Mouse (Mus musculus) MEL (cell line): Measurements from ENCODE around the gene C1qtnf5. TPM values are rescaled to one million over a fixed set of nuclear protein-coding genes. Genes with fewer than 3 reads are reported as not detected.

ENCODE experiments used
- DNase-seq: peaks from one replicate; pipeline ENCODE4 v3.0.0; 2011; ENCODE audit warnings: low read depth, low spot score
- H3K27ac ChIP-seq: 2 replicates; pipeline ENCODE4 v1.5.1; 2012; ENCODE audit warnings: low read depth, mild to moderate bottlenecking, control low read depth, low read length, moderate library complexity; ENCODE audit not compliant: control insufficient read depth
- H3K27me3 ChIP-seq, 2 experiments: fragments of 150-350 bp in 1 of 2; sonication (generic) in 1 of 2; 2 replicates each; pipeline ENCODE4 v1.6.1; 2012; ENCODE audit warnings: low read length in 2 of 2, mild to moderate bottlenecking in 2 of 2, improper control_type of control experiment in 1 of 2, moderate library complexity in 1 of 2; ENCODE audit not compliant: insufficient read depth in 2 of 2, control insufficient read depth in 1 of 2
- H3K36me3 ChIP-seq, 2 experiments: 2 replicates each; pipeline ENCODE4 v1.6.1; 2012 to 2014; ENCODE audit warnings: low read length in 2 of 2, improper control_type of control experiment in 1 of 2, inconsistent platforms in 1 of 2, mild to moderate bottlenecking in 1 of 2; ENCODE audit not compliant: insufficient read depth in 2 of 2, control insufficient read depth in 1 of 2
- H3K4me1 ChIP-seq, 2 experiments: fragments of 150-350 bp in 1 of 2; sonication (generic) in 1 of 2; 2 replicates each; pipeline ENCODE4 v1.6.1; 2012; ENCODE audit warnings: low read length in 2 of 2, improper control_type of control experiment in 1 of 2, mild to moderate bottlenecking in 1 of 2; ENCODE audit not compliant: insufficient read depth in 2 of 2, control insufficient read depth in 1 of 2
- H3K4me3 ChIP-seq, 2 experiments: fragments of 150-350 bp in 1 of 2; sonication (generic) in 1 of 2; 2 replicates each; pipeline ENCODE4 v1.5.1; 2012; ENCODE audit warnings: low read depth in 2 of 2, low read length in 2 of 2, mild to moderate bottlenecking in 2 of 2, moderate library complexity in 2 of 2, control low read depth in 1 of 2, improper control_type of control experiment in 1 of 2; ENCODE audit not compliant: control insufficient read depth in 1 of 2, insufficient read depth in 1 of 2
- H3K79me2 ChIP-seq: 2 replicates; pipeline ENCODE4 v1.6.1; 2012; ENCODE audit warnings: mild to moderate bottlenecking, low read length, moderate library complexity; ENCODE audit not compliant: control insufficient read depth, poor library complexity, insufficient read depth
- H3K9ac ChIP-seq: 2 replicates; pipeline ENCODE4 v1.6.1; 2012; ENCODE audit warnings: low read depth, mild to moderate bottlenecking, control low read depth, low read length, moderate library complexity; ENCODE audit not compliant: control insufficient read depth, poor library complexity, severe bottlenecking
- H3K9me3 ChIP-seq: fragments of 150-350 bp; sonication (generic); replicated peaks from 2 replicates; pipeline ENCODE4 v1.6.1; 2012; ENCODE audit warnings: mild to moderate bottlenecking, low read length, improper control_type of control experiment, moderate library complexity; ENCODE audit not compliant: insufficient read depth
- CHD1 ChIP-seq: IDR thresholded peaks from 2 replicates; pipeline ENCODE4 v1.6.1; 2012; ENCODE audit warnings: low read depth, mild to moderate bottlenecking, inconsistent platforms, low read length, improper control_type of control experiment
- CHD2 ChIP-seq: IDR thresholded peaks from 2 replicates; pipeline ENCODE4 v1.6.1; 2011; ENCODE audit warnings: low read length, improper control_type of control experiment
- CTCF ChIP-seq, 3 experiments: IDR thresholded peaks in 2 of 3; conservative IDR thresholded peaks in 1 of 3; 2 replicates each; pipeline ENCODE4 v1.5.1; 2011 to 2012; ENCODE audit warnings: low read length in 3 of 3, low read depth in 2 of 3, mild to moderate bottlenecking in 2 of 3, improper control_type of control experiment in 1 of 3, inconsistent platforms in 1 of 3, mixed read lengths in 1 of 3, moderate library complexity in 1 of 3; ENCODE audit not compliant: control insufficient read depth in 1 of 3, insufficient read depth in 1 of 3, poor library complexity in 1 of 3, severe bottlenecking in 1 of 3
- E2F4 ChIP-seq: IDR thresholded peaks from 2 replicates; pipeline ENCODE4 v1.6.1; 2011; ENCODE audit warnings: low read depth, low read length, improper control_type of control experiment, borderline replicate concordance
- ETS1 ChIP-seq: IDR thresholded peaks from 2 replicates; pipeline ENCODE4 v1.6.1; 2012; ENCODE audit warnings: low read depth, mild to moderate bottlenecking, inconsistent platforms, low read length, improper control_type of control experiment, moderate library complexity
- GABPA ChIP-seq: IDR thresholded peaks from 2 replicates; pipeline ENCODE4 v1.6.1; 2012; ENCODE audit warnings: low read depth, mild to moderate bottlenecking, inconsistent platforms, low read length, improper control_type of control experiment, moderate library complexity
- HCFC1 ChIP-seq: IDR thresholded peaks from 2 replicates; pipeline ENCODE4 v1.6.1; 2012; ENCODE audit warnings: low read depth, mild to moderate bottlenecking, inconsistent platforms, low read length, improper control_type of control experiment, moderate library complexity
- JUND ChIP-seq: IDR thresholded peaks from 2 replicates; pipeline ENCODE4 v1.6.1; 2011; ENCODE audit warnings: low read depth, mild to moderate bottlenecking, improper control_type of control experiment, low read length
- KAT2A ChIP-seq: conservative IDR thresholded peaks from 2 replicates; pipeline ENCODE4 v1.6.1; 2012; ENCODE audit warnings: low read depth, low read length, improper control_type of control experiment, inconsistent platforms
- MAZ ChIP-seq: IDR thresholded peaks from 2 replicates; pipeline ENCODE4 v1.6.1; 2012; ENCODE audit warnings: low read depth, mild to moderate bottlenecking, inconsistent platforms, low read length, improper control_type of control experiment
- MEF2A ChIP-seq: IDR thresholded peaks from 2 replicates; pipeline ENCODE4 v1.6.1; 2014; ENCODE audit warnings: low read depth, mild to moderate bottlenecking, inconsistent platforms, low read length, improper control_type of control experiment; ENCODE audit not compliant: poor library complexity, insufficient replicate concordance, severe bottlenecking; ENCODE audit errors: extremely low read depth
- MXI1 ChIP-seq: IDR thresholded peaks from 2 replicates; pipeline ENCODE4 v1.6.1; 2011; ENCODE audit warnings: mild to moderate bottlenecking, low read depth, low read length, improper control_type of control experiment
- MYC ChIP-seq: IDR thresholded peaks from 2 replicates; pipeline ENCODE4 v1.6.1; 2011; ENCODE audit warnings: low read depth, mild to moderate bottlenecking, low read length, improper control_type of control experiment, moderate library complexity
- NELFE ChIP-seq: IDR thresholded peaks from 2 replicates; pipeline ENCODE4 v1.6.1; 2011; ENCODE audit warnings: low read depth, low read length, improper control_type of control experiment
- POLR2AphosphoS2 ChIP-seq: IDR thresholded peaks from 2 replicates; pipeline ENCODE4 v1.6.1; 2011; ENCODE audit warnings: low read length, improper control_type of control experiment
- RCOR1 ChIP-seq: IDR thresholded peaks from 2 replicates; pipeline ENCODE4 v1.6.1; 2012; ENCODE audit warnings: low read depth, mild to moderate bottlenecking, inconsistent platforms, low read length, improper control_type of control experiment
- USF1 ChIP-seq: IDR thresholded peaks from 2 replicates; pipeline ENCODE4 v1.6.1; 2014; ENCODE audit warnings: low read depth, mild to moderate bottlenecking, inconsistent platforms, low read length, improper control_type of control experiment, moderate library complexity
- polyA plus RNA-seq, 2 experiments: library from polyadenylated mRNA; stranded (reverse) in 1 of 2; unstranded in 1 of 2; fragments of >175 nt in 1 of 2; fragments of >200 nt in 1 of 2; gene quantifications; 2 replicates each; pipeline versions ENCODE4 v1.2.1 to v1.2.4; 2012; ENCODE audit warnings: low replicate concordance in 2 of 2, low read depth in 1 of 2; ENCODE audit not compliant: insufficient read length in 2 of 2, insufficient read depth in 1 of 2, missing spikeins in 1 of 2
- total RNA-seq: library from RNA; depleted of rRNA; stranded (reverse); fragments of 300-350 nt; gene quantifications from 2 replicates; pipeline ENCODE4 v1.2.3, GENCODE M21; 2012

C1qtnf5 gene
- total and polyA plus RNA-seq, 3 experiments = 0.13 to 0.19 TPM; not detected in 1

DNA sequence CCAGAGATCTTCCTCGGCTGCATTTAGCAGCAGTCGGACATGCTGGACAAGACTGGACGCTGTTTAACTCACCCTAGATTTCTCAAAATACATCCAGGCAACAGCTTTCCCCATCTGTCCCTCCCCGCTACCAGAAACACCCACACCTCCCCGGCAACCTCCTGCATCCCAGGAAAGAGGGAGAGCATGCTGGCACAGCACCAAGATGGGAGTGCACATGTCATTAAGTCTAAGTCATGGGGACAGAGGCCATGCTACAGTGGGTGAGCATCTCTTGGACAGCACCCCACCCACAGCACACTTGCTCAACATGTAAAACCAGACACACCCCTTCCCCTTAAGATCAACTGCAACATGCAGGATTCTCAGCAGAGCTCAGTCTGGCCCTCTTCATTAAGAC, 26.1 kb upstream of the C1qtnf5 start:
- H3K27me3 ChIP-seq = no peaks in the 10 kb centered on the region
- no peak for TF ChIP-seq POLR2AphosphoS2
- no peak for TF ChIP-seq MEF2A
- no peak for TF ChIP-seq E2F4
- no peak for TF ChIP-seq HCFC1
- TF ChIP-seq MAZ = no peak
- TF ChIP-seq CTCF (IDR thresholded peaks at IDR 0.05 in 2 of 3, conservative IDR thresholded peaks at IDR 0.05 in 1 of 3; ENCODE audit: control insufficient read depth in 1 of 3, insufficient read depth in 1 of 3, low read depth in 2 of 3, low read length in 3 of 3, poor library complexity in 1 of 3, severe bottlenecking in 1 of 3) = no peak
- no peak for TF ChIP-seq CHD2
- no peak for TF ChIP-seq MXI1
- TF ChIP-seq USF1 = no peak
- no peaks in the 10 kb centered on the region; the same call in 1 of the 2 replicates for H3K79me2 ChIP-seq
- no peak overlapping the region for H3K4me3 ChIP-seq
- H3K9me3 ChIP-seq = no peaks in the 10 kb centered on the region
- no peak for DNase-seq
- no peak overlapping the region for H3K9ac ChIP-seq
- H3K27ac ChIP-seq = no peak overlapping the region
- peaks cover 0 to 21% of the 10 kb centered on the region in 2 experiments; a peak in 3 of 4 replicates for H3K4me1 ChIP-seq
- peaks cover 0 to 3% of the 10 kb centered on the region in 2 experiments; a peak in 1 of 4 replicates for H3K36me3 ChIP-seq

- Histone ChIP-seq H3K27me3 (no peaks in the 10 kb centered on the region), H3K36me3 (peaks cover 0 to 3% of the 10 kb centered on the region in 2 experiments; a peak in 1 of 4 replicates), H3K4me1 (peaks cover 0 to 21% of the 10 kb centered on the region in 2 experiments; a peak in 3 of 4 replicates), H3K9ac (no peak overlapping the region), H3K79me2 (no peaks in the 10 kb centered on the region; the same call in 1 of the 2 replicates)
- no peak for TF ChIP-seq JUND
- no peak for TF ChIP-seq CHD2
- no peak for TF ChIP-seq RCOR1
- TF ChIP-seq NELFE = no peak
- TF ChIP-seq, all 39 proteins: peak for 0
- no peak overlapping the region for H3K4me3 ChIP-seq
- H3K9me3 ChIP-seq = no peaks in the 10 kb centered on the region
- DNase-seq = no peak
- H3K27ac ChIP-seq = no peak overlapping the region
These were observed 25.5 kb upstream of the C1qtnf5 start for GRCm38 (mm10) chr9:44081581-44081980.

- no peak for DNase-seq
- Histone ChIP-seq H3K36me3 (peaks cover 0 to 3% of the 10 kb centered on the region in 2 experiments; a peak in 1 of 4 replicates), H3K79me2 (no peaks in the 10 kb centered on the region; the same call in 1 of the 2 replicates), H3K4me3 (no peak overlapping the region), H3K4me1 (peaks cover 0 to 21% of the 10 kb centered on the region in 2 experiments; a peak in 3 of 4 replicates), H3K27me3 (no peaks in the 10 kb centered on the region), H3K27ac (no peak overlapping the region), H3K9ac (no peak overlapping the region), H3K9me3 (no peaks in the 10 kb centered on the region)
- TF ChIP-seq MYC = no peak
- TF ChIP-seq GABPA = no peak
- TF ChIP-seq CHD1 = no peak
- no peak for TF ChIP-seq ETS1
- no peak for TF ChIP-seq KAT2A
These were observed 24.8 kb upstream of the C1qtnf5 start for GRCm38 (mm10) chr9:44082266-44082665.
